10 mouse cellular contexts compared by ENCODE assay signal in genomic region chr14:51940944-51941560, GRCm38 (mm10). TPM values are rescaled to one million over a fixed set of nuclear protein-coding genes. Genes with fewer than 3 reads are reported as not detected.
DNase-seq lines count a peak whose midpoint lies in the region; ATAC-seq and TF ChIP-seq lines count a peak whose summit lies in the region.
"Had no signal": no experiment of that assay in that cellular context is flagged by ENCODE, and none has a peak within 500 bp of the region (broad histone marks: within the 10 kb centered on the region; RNA-seq: fewer than 3 reads in every experiment).

No protein-coding gene starts in this region.

- peak; percentile 51 to 82 for DNase-seq in adrenal gland, adult (ENCODE audit: inconsistent age in 2 of 2, low spot score in 1 of 2)
- no peak for DNase-seq in adrenal gland, postnatal 25 days
- peak; percentile 31 for DNase-seq in forelimb bud, embryonic 11.5 days (ENCODE audit: low read depth, low spot score)
- DNase-seq in lung, postnatal 36 days = peak; percentile 71
- no peak for DNase-seq in thymus, postnatal 10 days (ENCODE audit: low spot score in 2 of 2)
- DNase-seq in left cerebral cortex, postnatal 36 days (ENCODE audit: low spot score in 2 of 2) = no peak
- no peak for DNase-seq in layer of hippocampus, adult 2 months (ENCODE audit: low spot score in 2 of 2)

- ATAC-seq in kidney, embryonic 16.5 days (ENCODE audit: low FRiP score, low TSS enrichment) = peak; percentile 75

- H3K9me3 ChIP-seq in kidney, embryonic 16.5 days (ENCODE audit: low read length) = peaks cover 7% of the 10 kb centered on the region; the same call in 1 of the 2 replicates
- H3K9me3 ChIP-seq: stomach, embryonic 15.5 days had no signal

- no peak overlapping the region for H3K9ac ChIP-seq in kidney, embryonic 16.5 days (replicated peaks; ENCODE audit: low read length)
- H3K9ac ChIP-seq: stomach, embryonic 15.5 days had no signal

- no peak overlapping the region for H3K27ac ChIP-seq in kidney, embryonic 16.5 days (ENCODE audit: low read length)
- H3K27ac ChIP-seq in layer of hippocampus, adult 2 months = no peak overlapping the region
- H3K27ac ChIP-seq: stomach, embryonic 15.5 days had no signal

- H3K4me3 ChIP-seq in kidney, embryonic 16.5 days (ENCODE audit: low read length) = no peak overlapping the region
- no peak overlapping the region for H3K4me3 ChIP-seq in layer of hippocampus, adult 2 months
- H3K4me3 ChIP-seq: stomach, embryonic 15.5 days had no signal

- WGBS in kidney, embryonic 16.5 days = 21% methylated on average over 8 of the region's 8 CpGs

- peaks cover 11% of the 10 kb centered on the region; the same call in 1 of the 2 replicates for H3K4me1 ChIP-seq in kidney, embryonic 16.5 days (ENCODE audit: insufficient read depth, low read length)

- no peak overlapping the region for H3K4me2 ChIP-seq in kidney, embryonic 16.5 days (replicated peaks; ENCODE audit: low read depth, low read length)
- H3K4me2 ChIP-seq: stomach, embryonic 15.5 days had no signal

- intact Hi-C loops in left cerebral cortex, postnatal 36 days (cut with DNase I) = no loop called here

- H3K36me3 ChIP-seq in kidney, embryonic 16.5 days (ENCODE audit: insufficient read depth, low read length) = no peaks in the 10 kb centered on the region
- H3K36me3 ChIP-seq: stomach, embryonic 15.5 days had no signal

- no peaks in the 10 kb centered on the region for H3K27me3 ChIP-seq in kidney, embryonic 16.5 days (ENCODE audit: insufficient read depth, low read length)
- H3K27me3 ChIP-seq: stomach, embryonic 15.5 days had no signal

- TF ChIP-seq CTCF in layer of hippocampus, adult 2 months (conservative IDR thresholded peaks at IDR 0.05) = no peak

RNA-seq across cellular contexts. Expression of gene Rnase13, which starts 18.5 kb away (rescaled TPM):
- not detected in 2 replicates for total RNA-seq in adrenal gland, postnatal 25 days (2021)
- polyA plus RNA-seq in kidney, embryonic 16.5 days (2015; fragmentation: Nextera tagmentation; extraction: Ambion mirVana) = not detected in 2 replicates
- not detected for total RNA-seq in left cerebral cortex, postnatal 36 days (2021)
- not detected for total RNA-seq in layer of hippocampus, adult 2 months (2021)
- total RNA-seq: left cerebral cortex, postnatal 10 days had no signal
- polyA plus RNA-seq: stomach, embryonic 15.5 days had no signal

RNA-seq across cellular contexts. Expression of gene Tppp2, which starts 22.8 kb away (rescaled TPM):
- not detected in 2 replicates for total RNA-seq in adrenal gland, postnatal 25 days (2021)
- not detected in 2 replicates for polyA plus RNA-seq in kidney, embryonic 16.5 days (2015; fragmentation: Nextera tagmentation; extraction: Ambion mirVana)
- not detected for total RNA-seq in left cerebral cortex, postnatal 36 days (2021)
- total RNA-seq in layer of hippocampus, adult 2 months (2021) = not detected
- total RNA-seq: left cerebral cortex, postnatal 10 days had no signal
- polyA plus RNA-seq: stomach, embryonic 15.5 days had no signal

RNA-seq across cellular contexts. Expression of gene Ndrg2, which starts 27.1 kb away (rescaled TPM):
- 226 and 243 TPM in 2 replicates for total RNA-seq in adrenal gland, postnatal 25 days (2021)
- 52.0 and 59.5 TPM in 2 replicates for polyA plus RNA-seq in kidney, embryonic 16.5 days (2015; fragmentation: Nextera tagmentation; extraction: Ambion mirVana)
- total RNA-seq in left cerebral cortex, postnatal 36 days (2021) = 100 to 1,000 TPM; 753 to 795 TPM
- total RNA-seq in layer of hippocampus, adult 2 months (2021) = 100 to 1,000 TPM; 894 to 934 TPM

RNA-seq across cellular contexts. Expression of gene Arhgef40, which starts 43.5 kb away (rescaled TPM):
- total RNA-seq in adrenal gland, postnatal 25 days (2021) = 55.7 and 59.3 TPM in 2 replicates
- polyA plus RNA-seq in kidney, embryonic 16.5 days (2015; fragmentation: Nextera tagmentation; extraction: Ambion mirVana) = 92.1 and 97.8 TPM in 2 replicates
- total RNA-seq in left cerebral cortex, postnatal 36 days (2021) = 10 to 100 TPM; 24.9 to 31.6 TPM
- total RNA-seq in layer of hippocampus, adult 2 months (2021) = 10 to 100 TPM; 27.9 to 32.2 TPM

RNA-seq across cellular contexts. Expression of gene Slc39a2, which starts 48.4 kb away (rescaled TPM):
- total RNA-seq in adrenal gland, postnatal 25 days (2021) = 0.61 and 1.2 TPM in 2 replicates
- polyA plus RNA-seq in kidney, embryonic 16.5 days (2015; fragmentation: Nextera tagmentation; extraction: Ambion mirVana) = 0.30 and 0.50 TPM in 2 replicates
- 1 to 10 TPM; 2.6 to 8.1 TPM for total RNA-seq in left cerebral cortex, postnatal 36 days (2021)
- 10 to 100 TPM in 1 of 2 experiments, 1 to 10 TPM in 1; 8.2 to 10.1 TPM for total RNA-seq in layer of hippocampus, adult 2 months (2021)

Comparison
In these comparisons a context has a peak if more than half of its experiments do, and no peak if none do; other contexts are left out.
1. DNase-seq: peak in adrenal gland, adult (2 of 2), forelimb bud, embryonic 11.5 days (single experiment) and lung, postnatal 36 days (single experiment); none in adrenal gland, postnatal 25 days (single experiment), thymus, postnatal 10 days (0 of 2), left cerebral cortex, postnatal 36 days (0 of 2) and layer of hippocampus, adult 2 months (0 of 2).